Mouse (Mus musculus) layer of hippocampus, adult 2 months (tissue): ENCODE measurements around the gene Sorbs1. TPM values are rescaled to one million over a fixed set of nuclear protein-coding genes. Genes with fewer than 3 reads are reported as not detected.

Source experiments
- DNase-seq, 2 experiments: peaks; one replicate each; pipeline ENCODE4 v3.0.0; 2022; ENCODE audit warnings: low spot score in 2 of 2
- H3K27ac ChIP-seq: fragments of 200-600 bp; 2 replicates; pipeline ENCODE4 v1.8.1; 2022
- H3K4me3 ChIP-seq: fragments of 200-600 bp; 2 replicates; pipeline ENCODE4 v1.8.1; 2022; ENCODE audit warnings: mild to moderate bottlenecking
- CTCF ChIP-seq: fragments of 200-600 bp; conservative IDR thresholded peaks from 2 replicates; pipeline ENCODE4 v1.8.1; 2022; ENCODE audit warnings: antibody characterized with exemption, mild to moderate bottlenecking, moderate library complexity
- total RNA-seq, 2 experiments: library from RNA; stranded (reverse); gene quantifications; 2 replicates each; pipeline ENCODE4 v1.2.3; 2021

The Sorbs1 gene
- total RNA-seq, 2 experiments from 2014 or later, result 222 to 229 TPM

DNA sequence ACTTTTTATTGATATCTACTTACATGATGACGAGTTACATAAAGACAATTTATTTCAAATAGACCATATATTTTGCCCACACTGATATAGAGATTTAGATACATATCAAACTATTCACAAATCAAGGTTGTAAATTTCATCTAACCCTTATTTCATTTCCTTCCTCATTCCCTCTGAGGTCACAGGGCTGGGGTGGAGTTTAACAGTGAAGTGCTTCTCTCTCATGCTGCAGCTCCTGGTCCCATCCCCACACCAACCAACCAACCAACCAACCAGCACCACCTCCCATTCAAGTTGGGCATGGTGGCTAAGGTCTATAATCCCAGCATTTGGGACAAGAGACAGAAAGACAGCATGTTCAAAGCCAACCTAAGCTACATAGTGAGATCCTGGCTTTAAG lies 97.9 kb downstream of the Sorbs1 start:
- no peak for DNase-seq
- Histone ChIP-seq H3K27ac (peak overlapping the region; percentile 65; the same call in 1 of the 2 replicates), H3K4me3 (no peak overlapping the region)
- no peak for TF ChIP-seq CTCF

DNA sequence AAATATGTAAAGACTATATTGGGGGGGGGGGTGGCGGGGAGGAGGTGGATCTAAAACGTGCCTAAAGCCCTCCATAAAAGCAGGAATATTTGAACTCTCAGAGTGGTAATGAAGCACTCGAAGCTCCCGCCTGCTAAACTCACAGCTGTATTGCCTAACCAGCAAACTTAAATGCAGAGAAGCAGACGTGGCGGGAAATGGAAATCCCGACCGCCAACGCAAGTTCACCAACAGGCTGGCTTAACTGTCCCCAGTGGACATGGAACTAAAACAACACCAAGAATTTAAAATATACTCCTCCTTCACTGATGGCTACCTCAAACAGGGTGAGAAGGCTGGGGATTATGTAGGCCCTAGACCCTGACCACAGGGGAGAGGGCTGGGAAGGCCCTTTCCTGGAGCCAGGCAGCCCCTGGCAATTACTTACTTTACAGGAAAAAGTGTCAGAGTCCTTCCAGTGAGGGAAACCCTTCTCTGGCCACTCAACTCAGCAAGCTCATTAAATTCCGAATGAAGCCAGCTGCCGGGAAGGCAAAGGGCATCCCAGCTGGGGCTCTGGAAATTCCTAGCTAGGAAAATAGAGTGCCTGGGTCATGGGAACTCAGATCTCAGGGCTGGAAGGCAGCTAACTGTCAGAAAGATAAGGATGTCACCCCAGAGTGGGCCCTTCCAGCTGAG lies 98.6 kb downstream of the Sorbs1 start:
- no peak for DNase-seq
- TF ChIP-seq CTCF, result no peak
- Histone ChIP-seq H3K27ac (peak overlapping the region; percentile 65), H3K4me3 (no peak overlapping the region)

DNA sequence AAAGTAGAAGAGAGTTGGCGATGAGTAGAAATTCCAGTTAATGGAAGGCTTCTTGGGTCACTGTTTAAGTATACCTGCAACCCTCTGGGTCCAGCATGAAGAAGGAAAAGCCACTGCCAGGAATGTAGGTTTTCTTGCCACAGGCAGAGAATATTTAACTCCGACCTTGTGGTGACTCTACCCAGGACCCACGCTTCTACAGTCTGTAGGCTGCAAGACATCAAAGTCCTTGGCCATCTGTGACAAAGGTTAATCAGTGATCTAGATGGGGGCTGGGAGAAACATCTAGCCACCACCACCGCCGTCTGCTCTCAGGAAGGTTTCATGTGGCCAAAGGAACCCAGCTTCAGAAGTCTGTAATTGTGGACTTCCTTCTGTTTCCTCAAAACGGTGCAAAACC lies 99.2 kb downstream of the Sorbs1 start:
- DNase-seq, result no peak
- H3K27ac ChIP-seq, result no peak overlapping the region
- TF ChIP-seq CTCF, result no peak

DNA sequence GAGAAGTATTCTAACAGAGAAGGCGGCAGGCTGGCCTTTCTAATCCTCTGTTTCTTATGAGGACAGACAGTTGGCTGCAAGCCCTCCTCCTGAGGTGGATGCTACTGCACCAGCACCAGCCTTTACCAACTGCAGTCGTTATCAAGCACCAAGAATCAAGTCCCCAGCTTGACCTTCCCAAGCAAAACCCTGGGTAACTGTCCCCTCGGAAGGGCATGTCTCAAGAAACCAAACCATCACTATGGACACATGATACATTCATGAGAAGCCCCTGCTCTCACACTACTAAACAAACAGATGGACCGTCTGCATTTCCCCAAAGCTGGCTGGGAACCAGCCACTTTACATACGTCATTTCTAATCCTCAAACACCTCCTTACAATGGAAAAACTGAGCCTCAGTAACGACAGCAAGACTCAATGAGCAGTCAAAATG lies 102.2 kb downstream of the Sorbs1 start:
- TF ChIP-seq CTCF, result no peak
- no peak for DNase-seq
- Histone ChIP-seq H3K4me3 (no peak overlapping the region), H3K27ac (peak overlapping the region; percentile 28; the same call in 1 of the 2 replicates)

More for the DNA sequence above, 99.2 kb downstream of the Sorbs1 start:
- no peak overlapping the region for H3K4me3 ChIP-seq

DNA sequence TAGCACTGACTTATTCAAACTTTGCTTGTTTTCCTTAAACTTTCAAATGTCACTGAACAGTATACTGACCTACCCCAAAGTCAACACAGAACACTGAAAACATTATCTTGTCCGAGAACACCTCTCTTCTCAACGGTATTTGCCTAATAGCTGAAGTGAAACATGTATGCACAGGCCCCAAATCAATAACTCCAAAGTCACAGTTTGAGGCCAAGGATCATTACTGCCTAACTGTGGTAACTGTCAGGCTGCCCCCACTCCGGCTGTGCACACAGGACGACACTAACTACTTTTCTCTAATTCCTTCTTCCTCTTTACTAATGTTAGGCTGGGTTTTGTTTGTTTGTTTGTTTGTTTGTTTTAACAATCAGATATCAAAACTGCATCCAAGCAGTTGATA lies 103.1 kb downstream of the Sorbs1 start:
- TF ChIP-seq CTCF, result no peak
- Histone ChIP-seq H3K4me3 (no peak overlapping the region), H3K27ac (peak overlapping the region; percentile 11; the same call in 1 of the 2 replicates)
- DNase-seq, result no peak

DNA sequence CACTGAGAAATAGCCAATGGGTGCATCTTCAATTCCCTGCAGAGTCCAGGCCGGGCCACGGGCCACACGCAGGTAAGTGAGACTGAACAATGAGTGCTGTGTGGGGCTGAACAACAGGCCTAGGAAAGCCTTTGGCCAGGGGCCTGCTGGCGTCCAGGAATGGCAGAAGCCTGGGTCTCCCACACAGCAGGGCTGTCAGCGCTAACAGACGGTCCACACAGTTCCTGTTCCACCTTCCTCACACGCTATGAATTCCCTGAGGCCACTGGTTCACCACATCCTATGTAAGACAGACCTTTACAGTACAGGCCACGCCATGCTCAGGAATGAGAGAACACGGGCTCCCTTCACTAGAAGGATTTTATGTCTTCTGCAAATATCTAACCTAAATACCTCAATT lies 103.5 kb downstream of the Sorbs1 start:
- H3K27ac ChIP-seq, result peak overlapping the region; percentile 11; the same call in 1 of the 2 replicates
- no peak for TF ChIP-seq CTCF
- no peak overlapping the region for H3K4me3 ChIP-seq
- DNase-seq, result no peak

DNA sequence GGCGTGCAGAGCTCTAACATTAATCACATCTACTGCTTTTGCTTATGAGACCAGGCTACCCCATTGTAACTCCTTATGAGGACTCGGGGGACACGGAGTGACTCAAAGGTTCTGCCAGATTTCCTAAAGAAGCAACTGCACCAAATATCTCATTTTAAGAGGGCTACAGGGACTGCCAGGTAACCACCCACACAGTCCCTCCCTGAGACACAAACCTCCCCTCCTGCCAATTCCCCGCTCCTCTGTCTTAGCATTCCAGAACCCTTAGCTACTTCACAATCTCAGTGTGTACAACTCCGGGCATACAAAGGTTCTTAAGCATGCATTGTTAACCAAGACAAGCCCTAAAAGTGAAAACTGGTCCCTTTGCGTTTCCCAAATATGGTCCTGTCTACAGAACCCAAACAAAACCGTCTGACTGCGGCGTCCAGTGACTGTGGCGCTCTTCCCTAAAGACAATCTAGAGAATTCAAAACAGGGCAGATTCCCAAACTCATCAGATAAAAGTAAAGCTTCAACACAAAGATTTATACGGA lies 104.0 kb downstream of the Sorbs1 start:
- no peak for DNase-seq
- Histone ChIP-seq H3K4me3 (no peak overlapping the region), H3K27ac (peak overlapping the region; percentile 11; the same call in 1 of the 2 replicates)
- no peak for TF ChIP-seq CTCF

DNA sequence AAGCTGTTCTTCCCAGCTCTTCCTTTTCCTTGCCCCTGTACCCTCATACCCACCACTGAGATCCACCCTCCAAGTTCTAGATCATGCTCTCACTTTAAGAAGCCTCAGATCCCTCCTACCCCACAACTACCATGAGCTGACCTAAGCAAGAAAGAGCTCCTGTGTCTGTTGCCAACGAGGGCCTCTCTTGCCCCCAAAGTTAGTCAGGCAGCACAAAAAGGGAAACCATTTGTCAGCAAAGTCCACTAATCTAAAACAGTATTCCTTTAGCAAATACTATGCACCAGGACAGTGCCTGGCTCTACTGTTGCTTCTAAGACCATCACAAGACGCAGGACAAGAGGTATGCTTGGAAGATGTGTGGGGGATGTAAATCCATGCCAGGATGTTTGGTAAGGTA lies 106.4 kb downstream of the Sorbs1 start:
- no peak for DNase-seq
- Histone ChIP-seq H3K27ac (no peak overlapping the region), H3K4me3 (no peak overlapping the region)
- TF ChIP-seq CTCF, result no peak

DNA sequence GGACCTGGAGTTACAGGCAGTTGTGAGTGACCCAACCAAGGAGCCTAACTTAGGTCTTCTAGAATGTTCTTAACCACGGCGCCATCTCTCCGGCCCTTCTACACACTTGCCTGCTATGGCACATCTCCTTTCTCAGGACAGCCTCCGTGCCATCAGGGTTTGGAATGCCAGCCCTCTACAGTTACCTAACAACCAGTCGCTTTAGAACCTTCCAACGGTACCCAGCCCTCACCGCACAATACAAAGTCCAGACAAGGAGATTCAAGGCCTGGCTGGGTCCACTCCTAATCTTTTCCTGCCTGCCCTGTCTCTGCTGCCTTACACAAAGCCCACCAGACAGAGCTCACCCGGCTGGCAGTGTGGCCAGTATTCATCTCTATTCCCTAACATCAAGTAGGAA lies 106.9 kb downstream of the Sorbs1 start:
- no peak for TF ChIP-seq CTCF
- DNase-seq, result no peak
- H3K4me3 ChIP-seq, result no peak overlapping the region
- H3K27ac ChIP-seq, result no peak overlapping the region

DNA sequence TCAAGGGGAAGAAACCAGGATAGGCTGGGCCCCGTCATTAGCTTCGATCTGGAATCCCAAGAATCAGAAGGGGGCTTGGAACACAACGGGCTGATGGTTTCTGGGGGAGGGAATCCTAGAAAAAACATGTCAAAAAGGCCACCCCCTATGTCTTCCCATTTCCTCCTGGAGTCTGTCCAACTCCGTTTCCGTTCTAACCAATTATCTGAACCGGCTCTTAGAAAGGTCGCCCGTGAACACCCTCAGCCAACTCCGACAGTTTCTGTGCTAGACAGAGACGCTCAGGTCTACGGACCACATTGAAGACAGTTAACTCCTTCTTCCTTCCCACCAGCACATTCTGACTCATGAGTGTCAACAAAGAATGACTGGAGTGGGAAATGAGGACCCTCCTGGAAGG lies 107.8 kb downstream of the Sorbs1 start:
- Histone ChIP-seq H3K27ac (peak overlapping the region; percentile 58), H3K4me3 (no peak overlapping the region)
- no peak for DNase-seq
- TF ChIP-seq CTCF, result no peak

DNA sequence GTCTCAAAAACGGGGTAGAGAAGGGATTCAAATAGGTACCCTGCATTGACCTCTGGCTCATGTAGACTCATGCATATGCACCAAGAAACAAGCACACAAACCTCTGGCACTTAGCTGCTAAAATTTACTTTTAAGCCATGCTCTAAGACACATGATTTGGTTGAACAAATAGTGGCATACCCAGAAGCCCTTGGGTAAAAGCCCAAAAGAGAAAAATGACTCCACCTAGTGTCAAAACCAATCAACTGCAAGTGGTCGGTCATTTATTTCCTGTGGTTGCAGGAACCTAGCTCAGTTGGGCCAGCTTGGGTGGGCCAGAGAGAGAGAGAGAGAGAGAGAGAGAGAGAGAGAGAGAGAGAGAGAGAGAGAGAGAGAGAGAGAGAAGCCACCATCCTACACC lies 109.0 kb downstream of the Sorbs1 start:
- TF ChIP-seq CTCF, result peak; percentile 65
- Histone ChIP-seq H3K27ac (no peak overlapping the region), H3K4me3 (no peak overlapping the region)
- no peak for DNase-seq

DNA sequence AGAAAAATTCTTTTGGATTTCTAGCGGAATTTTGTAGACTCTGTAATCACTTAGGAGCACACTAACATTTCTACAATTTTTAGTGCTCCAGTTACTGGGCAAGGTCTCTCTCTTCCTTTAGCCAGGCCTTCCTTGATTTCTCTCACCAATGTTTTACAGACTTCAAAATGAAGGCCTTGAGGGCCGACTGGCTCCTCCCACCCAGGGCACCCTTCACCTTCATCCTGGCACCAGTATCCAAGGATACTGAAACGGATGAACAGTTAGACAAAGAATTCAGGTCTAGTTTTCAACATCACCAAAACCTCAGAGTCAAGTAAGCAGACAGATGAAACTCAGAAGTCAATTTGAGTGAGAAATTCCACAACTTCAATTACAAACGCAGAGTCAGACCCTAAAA lies 109.6 kb downstream of the Sorbs1 start:
- DNase-seq, result no peak
- Histone ChIP-seq H3K4me3 (no peak overlapping the region), H3K27ac (no peak overlapping the region)
- TF ChIP-seq CTCF, result no peak

DNA sequence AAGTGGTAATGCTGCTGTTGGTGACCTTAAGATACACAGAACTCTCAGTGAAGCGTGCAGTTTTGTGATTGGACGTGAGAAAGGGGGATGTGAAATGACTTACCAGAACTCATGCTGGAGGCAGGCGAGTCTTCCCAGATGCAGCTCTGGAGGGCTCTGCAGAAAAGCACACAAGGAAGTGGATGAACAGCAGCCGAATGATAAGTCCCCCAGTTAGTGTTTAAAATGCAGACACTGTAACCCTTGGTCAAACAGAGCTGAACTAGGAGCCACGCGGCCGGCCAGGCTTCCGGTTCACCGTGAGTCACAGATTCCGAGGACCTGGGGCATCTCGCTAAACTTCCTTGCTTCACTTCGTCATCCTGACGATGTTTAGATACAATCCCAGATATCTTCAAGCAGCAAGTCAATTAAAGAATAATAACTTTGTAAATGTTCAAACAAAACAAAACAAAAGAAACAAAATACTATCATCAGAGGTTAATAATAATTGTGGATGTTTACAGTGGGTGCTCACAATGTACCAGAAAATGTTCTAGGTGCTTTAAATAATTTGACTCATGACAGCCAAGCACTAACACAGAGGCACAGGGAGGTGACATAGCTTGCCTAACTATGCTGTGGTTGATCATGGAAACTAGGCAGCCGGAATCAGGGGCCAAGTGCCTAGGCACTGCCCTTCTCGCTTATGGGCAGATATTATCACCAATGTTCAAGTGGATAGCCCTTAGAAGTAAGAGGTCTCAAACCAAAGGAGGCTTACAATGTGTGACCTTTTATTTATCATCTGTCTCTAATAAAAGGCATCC lies 111.2 kb downstream of the Sorbs1 start:
- H3K4me3 ChIP-seq, result no peak overlapping the region
- no peak for TF ChIP-seq CTCF
- no peak for DNase-seq

More for the DNA sequence above, 111.2 kb downstream of the Sorbs1 start:
- no peak overlapping the region; the same call in 1 of the 2 replicates for H3K27ac ChIP-seq
